Mouse (Mus musculus): Measurements from ENCODE around the gene Oscar.

The Oscar gene

GRCm38 (mm10) chr7:3616057-3616388, at the start of gene Oscar:
Gene Oscar, minus strand, starts transcription at chr7:3616157.
- in situ Hi-C loops (cut with MboI; ENCODE audit: low sequenced_read_pairs) = no loop called here

- in situ Hi-C loops (cut with MboI; ENCODE audit: low sequenced_read_pairs) = no loop called here
Observed at GRCm38 (mm10) chr7:3665215-3666114, 49.5 kb upstream of the Oscar start, which contains the start of gene Leng1. Gene Leng1, minus strand, starts transcription at chr7:3665840.

GRCm38 (mm10) chr7:3664524-3665214, 48.7 kb upstream of the Oscar start:
- in situ Hi-C loops (cut with MboI; ENCODE audit: low sequenced_read_pairs) = no loop called here

- in situ Hi-C loops (cut with MboI; ENCODE audit: low sequenced_read_pairs) = no loop called here
Observed at GRCm38 (mm10) chr7:3658578-3658977, 42.6 kb upstream of the Oscar start.

GRCm38 (mm10) chr7:3656966-3657365, 41.0 kb upstream of the Oscar start:
- in situ Hi-C loops (cut with MboI; ENCODE audit: low sequenced_read_pairs) = no loop called here

- in situ Hi-C loops (cut with MboI; ENCODE audit: low sequenced_read_pairs) = no loop called here
Observed at GRCm38 (mm10) chr7:3646641-3647040, 30.7 kb upstream of the Oscar start.

- in situ Hi-C loops (cut with MboI; ENCODE audit: low sequenced_read_pairs) = no loop called here
Observed at GRCm38 (mm10) chr7:3646188-3646587, 30.2 kb upstream of the Oscar start.

- in situ Hi-C loops (cut with MboI; ENCODE audit: low sequenced_read_pairs) = no loop called here
Observed at GRCm38 (mm10) chr7:3645488-3646025, 29.6 kb upstream of the Oscar start.

- in situ Hi-C loops (cut with MboI; ENCODE audit: low sequenced_read_pairs) = no loop called here
Observed at GRCm38 (mm10) chr7:3644672-3645487, 28.9 kb upstream of the Oscar start, which contains the start of gene Cnot3. Gene Cnot3, plus strand, starts transcription at chr7:3645268.

- in situ Hi-C loops (cut with MboI; ENCODE audit: low sequenced_read_pairs) = no loop called here
Observed at GRCm38 (mm10) chr7:3644348-3644671, 28.4 kb upstream of the Oscar start.

- in situ Hi-C loops (cut with MboI; ENCODE audit: low sequenced_read_pairs) = no loop called here
Observed at GRCm38 (mm10) chr7:3643843-3644242, 27.9 kb upstream of the Oscar start.

GRCm38 (mm10) chr7:3643412-3643811, 27.5 kb upstream of the Oscar start:
- in situ Hi-C loops (cut with MboI; ENCODE audit: low sequenced_read_pairs) = no loop called here

GRCm38 (mm10) chr7:3630478-3630815, 14.5 kb upstream of the Oscar start:
- in situ Hi-C loops (cut with MboI; ENCODE audit: low sequenced_read_pairs) = no loop called here

GRCm38 (mm10) chr7:3629543-3630477, 13.9 kb upstream of the Oscar start, which contains the start of the genes Tfpt and Prpf31:
Gene Tfpt, minus strand, starts transcription at chr7:3629929.
Gene Prpf31, plus strand, starts transcription at chr7:3629985.
- in situ Hi-C loops (cut with MboI; ENCODE audit: low sequenced_read_pairs) = no loop called here

GRCm38 (mm10) chr7:3629030-3629429, 13.1 kb upstream of the Oscar start:
- in situ Hi-C loops (cut with MboI; ENCODE audit: low sequenced_read_pairs) = no loop called here

GRCm38 (mm10) chr7:3617242-3617995, 1.5 kb upstream of the Oscar start, which contains the start of gene Ndufa3:
Gene Ndufa3, plus strand, starts transcription at chr7:3617373.
- in situ Hi-C loops (cut with MboI; ENCODE audit: low sequenced_read_pairs) = no loop called here

- in situ Hi-C loops (cut with MboI; ENCODE audit: low sequenced_read_pairs) = no loop called here
Observed at GRCm38 (mm10) chr7:3616389-3617241, 658 bp upstream of the Oscar start.

- in situ Hi-C loops (cut with MboI; ENCODE audit: low sequenced_read_pairs) = no loop called here
Observed at GRCm38 (mm10) chr7:3614021-3614420, 1.9 kb downstream of the Oscar start.
